Mouse (Mus musculus) liver, adult (tissue): ENCODE measurements at regions not wholly inside any gene's neighbourhood (a gene's known extent, or its start where the extent isn't known, plus 50 kb on each side); places are given as distances from the start of the nearest gene placed in this dataset.

Experiments
- GATA4 ChIP-seq: IDR thresholded peaks from 2 replicates; pipeline ENCODE4 v1.6.1; 2014; ENCODE audit warnings: mild to moderate bottlenecking, low read length; ENCODE audit not compliant: insufficient replicate concordance

- no peak for TF ChIP-seq GATA4
These were observed 64.8 kb downstream of the Dll1 start for GRCm38 (mm10) chr17:15311822-15312221.

- no peak for TF ChIP-seq GATA4
These were observed 66.2 kb downstream of the Dll1 start for GRCm38 (mm10) chr17:15310465-15310864.

- TF ChIP-seq GATA4 = no peak
These were observed 74.6 kb downstream of the Dll1 start for GRCm38 (mm10) chr17:15302110-15302509.

GRCm38 (mm10) chr17:15299743-15300371 lies 76.8 kb downstream of the Dll1 start:
- TF ChIP-seq GATA4 = no peak

GRCm38 (mm10) chr17:15294165-15294585 lies 82.5 kb downstream of the Dll1 start:
- TF ChIP-seq GATA4 = no peak

- TF ChIP-seq GATA4 = no peak
These were observed 84.1 kb downstream of the Dll1 start for GRCm38 (mm10) chr17:15292490-15293070.

GRCm38 (mm10) chr17:15291626-15292025 lies 85.0 kb downstream of the Dll1 start:
- TF ChIP-seq GATA4 = no peak

GRCm38 (mm10) chr17:15290326-15290725 lies 86.3 kb downstream of the Dll1 start:
- no peak for TF ChIP-seq GATA4

- no peak for TF ChIP-seq GATA4
These were observed 87.6 kb downstream of the Dll1 start for GRCm38 (mm10) chr17:15289062-15289461.

- TF ChIP-seq GATA4 = no peak
These were observed 88.0 kb downstream of the Dll1 start for GRCm38 (mm10) chr17:15288640-15289039.

GRCm38 (mm10) chr17:15286596-15286995 lies 90.1 kb downstream of the Dll1 start:
- no peak for TF ChIP-seq GATA4

- no peak for TF ChIP-seq GATA4
These were observed 91.2 kb downstream of the Dll1 start for GRCm38 (mm10) chr17:15285399-15286043.

GRCm38 (mm10) chr17:15269905-15270304 lies 106.8 kb downstream of the Dll1 start:
- no peak for TF ChIP-seq GATA4

GRCm38 (mm10) chr17:15269056-15269612 lies 107.5 kb downstream of the Dll1 start:
- no peak for TF ChIP-seq GATA4

- TF ChIP-seq GATA4 = no peak
These were observed 109.0 kb downstream of the Dll1 start for GRCm38 (mm10) chr17:15267721-15268120.

GRCm38 (mm10) chr17:15259427-15260101 lies 117.1 kb downstream of the Dll1 start:
- TF ChIP-seq GATA4 = no peak

GRCm38 (mm10) chr17:15255874-15256273 lies 120.8 kb downstream of the Dll1 start:
- TF ChIP-seq GATA4 = no peak
